Mouse (Mus musculus): ENCODE data around the gene Brsk2. TPM values are rescaled to one million over a fixed set of nuclear protein-coding genes. Genes with fewer than 3 reads are reported as not detected.

Gene Brsk2
- polyA plus RNA-seq, 1 experiment from 2014 or later: 0.55 TPM

GRCm38 (mm10) chr7:141951821-141952220, 2.3 kb downstream of the Brsk2 start:
- peaks cover 56% of the 10 kb centered on the region for H3K27me3 ChIP-seq (replicated peaks; ENCODE audit: control insufficient read depth, insufficient read depth, low read length)
- H3K9ac ChIP-seq (ENCODE audit: low read depth, low read length): no peak overlapping the region
- H3K9me3 ChIP-seq (ENCODE audit: control insufficient read depth): no peaks in the 10 kb centered on the region
- H3K4me1 ChIP-seq (replicated peaks; ENCODE audit: control insufficient read depth, insufficient read depth, low read length): no peaks in the 10 kb centered on the region; the same call in 1 of the 2 replicates
- no peak for ATAC-seq
- no peak overlapping the region for H3K4me2 ChIP-seq (replicated peaks; ENCODE audit: low read depth)
- TF ChIP-seq CTCF (IDR thresholded peaks at IDR 0.05; ENCODE audit: low read depth): no peak
- H3K36me3 ChIP-seq (ENCODE audit: control insufficient read depth, insufficient read depth): no peaks in the 10 kb centered on the region
- H3K27ac ChIP-seq (ENCODE audit: low read depth, low read length): no peak overlapping the region
- 90% methylated on average over 4 of the region's 4 CpGs for WGBS
- H3K4me3 ChIP-seq (ENCODE audit: low read depth, low read length): no peak overlapping the region

GRCm38 (mm10) chr7:141952920-141953319, 3.4 kb downstream of the Brsk2 start:
- no peak for TF ChIP-seq CTCF (IDR thresholded peaks at IDR 0.05; ENCODE audit: low read depth)
- WGBS: 78% methylated on average over 4 of the region's 4 CpGs
- Histone ChIP-seq H3K9ac (ENCODE audit: low read depth, low read length) (no peak overlapping the region), H3K36me3 (ENCODE audit: control insufficient read depth, insufficient read depth) (no peaks in the 10 kb centered on the region), H3K27ac (ENCODE audit: low read depth, low read length) (no peak overlapping the region), H3K4me3 (ENCODE audit: low read depth, low read length) (no peak overlapping the region), H3K27me3 (replicated peaks; ENCODE audit: control insufficient read depth, insufficient read depth, low read length) (peaks cover 50% of the 10 kb centered on the region), H3K9me3 (ENCODE audit: control insufficient read depth) (no peaks in the 10 kb centered on the region), H3K4me2 (replicated peaks; ENCODE audit: low read depth) (no peak overlapping the region), H3K4me1 (replicated peaks; ENCODE audit: control insufficient read depth, insufficient read depth, low read length) (no peaks in the 10 kb centered on the region; the same call in 1 of the 2 replicates)
- no peak for ATAC-seq

- H3K4me1 ChIP-seq (replicated peaks; ENCODE audit: control insufficient read depth, insufficient read depth, low read length): no peaks in the 10 kb centered on the region; the same call in 1 of the 2 replicates
- TF ChIP-seq CTCF (IDR thresholded peaks at IDR 0.05; ENCODE audit: low read depth): no peak
- peaks cover 44% of the 10 kb centered on the region for H3K27me3 ChIP-seq (replicated peaks; ENCODE audit: control insufficient read depth, insufficient read depth, low read length)
- H3K27ac ChIP-seq (ENCODE audit: low read depth, low read length): no peak overlapping the region
- no peak overlapping the region for H3K4me3 ChIP-seq (ENCODE audit: low read depth, low read length)
- H3K36me3 ChIP-seq (ENCODE audit: control insufficient read depth, insufficient read depth): no peaks in the 10 kb centered on the region
- no peak overlapping the region for H3K4me2 ChIP-seq (replicated peaks; ENCODE audit: low read depth)
- ATAC-seq: no peak
- no peak overlapping the region for H3K9ac ChIP-seq (ENCODE audit: low read depth, low read length)
- H3K9me3 ChIP-seq (ENCODE audit: control insufficient read depth): no peaks in the 10 kb centered on the region
- WGBS: 77% methylated on average over 6 of the region's 6 CpGs
These were observed 4.1 kb downstream of the Brsk2 start for GRCm38 (mm10) chr7:141953616-141954015.

GRCm38 (mm10) chr7:141955565-141956173, 6.1 kb downstream of the Brsk2 start:
- no peak for TF ChIP-seq CTCF (IDR thresholded peaks at IDR 0.05; ENCODE audit: low read depth)
- no peak for ATAC-seq
- H3K27ac ChIP-seq (ENCODE audit: low read depth, low read length): no peak overlapping the region
- no peaks in the 10 kb centered on the region for H3K4me1 ChIP-seq (replicated peaks; ENCODE audit: control insufficient read depth, insufficient read depth, low read length)
- no peaks in the 10 kb centered on the region for H3K9me3 ChIP-seq (ENCODE audit: control insufficient read depth)
- no peak overlapping the region for H3K4me2 ChIP-seq (replicated peaks; ENCODE audit: low read depth)
- peaks cover 28% of the 10 kb centered on the region for H3K27me3 ChIP-seq (replicated peaks; ENCODE audit: control insufficient read depth, insufficient read depth, low read length)
- H3K4me3 ChIP-seq (ENCODE audit: low read depth, low read length): no peak overlapping the region
- WGBS: 76% methylated on average over 5 of the region's 5 CpGs
- no peaks in the 10 kb centered on the region for H3K36me3 ChIP-seq (ENCODE audit: control insufficient read depth, insufficient read depth)
- H3K9ac ChIP-seq (ENCODE audit: low read depth, low read length): no peak overlapping the region

GRCm38 (mm10) chr7:141956174-141956566, 6.6 kb downstream of the Brsk2 start:
- no peak for ATAC-seq
- TF ChIP-seq CTCF (IDR thresholded peaks at IDR 0.05; ENCODE audit: low read depth): no peak
- Histone ChIP-seq H3K27me3 (replicated peaks; ENCODE audit: control insufficient read depth, insufficient read depth, low read length) (peaks cover 23% of the 10 kb centered on the region), H3K36me3 (ENCODE audit: control insufficient read depth, insufficient read depth) (no peaks in the 10 kb centered on the region), H3K4me1 (replicated peaks; ENCODE audit: control insufficient read depth, insufficient read depth, low read length) (no peaks in the 10 kb centered on the region), H3K27ac (ENCODE audit: low read depth, low read length) (no peak overlapping the region), H3K4me2 (replicated peaks; ENCODE audit: low read depth) (no peak overlapping the region), H3K9ac (ENCODE audit: low read depth, low read length) (no peak overlapping the region), H3K9me3 (ENCODE audit: control insufficient read depth) (no peaks in the 10 kb centered on the region), H3K4me3 (ENCODE audit: low read depth, low read length) (no peak overlapping the region)
- WGBS: 70% methylated on average over 8 of the region's 8 CpGs

GRCm38 (mm10) chr7:141957524-141958051, 8.0 kb downstream of the Brsk2 start:
- Histone ChIP-seq H3K27me3 (replicated peaks; ENCODE audit: control insufficient read depth, insufficient read depth, low read length) (peaks cover 9% of the 10 kb centered on the region; the same call in 1 of the 2 replicates), H3K4me2 (replicated peaks; ENCODE audit: low read depth) (no peak overlapping the region), H3K4me1 (replicated peaks; ENCODE audit: control insufficient read depth, insufficient read depth, low read length) (no peaks in the 10 kb centered on the region), H3K9me3 (ENCODE audit: control insufficient read depth) (no peaks in the 10 kb centered on the region), H3K4me3 (ENCODE audit: low read depth, low read length) (no peak overlapping the region), H3K27ac (ENCODE audit: low read depth, low read length) (no peak overlapping the region), H3K36me3 (ENCODE audit: control insufficient read depth, insufficient read depth) (no peaks in the 10 kb centered on the region), H3K9ac (ENCODE audit: low read depth, low read length) (no peak overlapping the region)
- ATAC-seq: no peak
- no peak for TF ChIP-seq CTCF (IDR thresholded peaks at IDR 0.05; ENCODE audit: low read depth)
- 61% methylated on average over 4 of the region's 4 CpGs for WGBS
